Mouse (Mus musculus): ENCODE measurements around the gene Dimt1.
"Not testable (repeated sequence)": the region's sequence is repeated elsewhere in the genome, so short reads cannot be mapped to it uniquely, and the experiment has no call there.

The Dimt1 gene

DNA sequence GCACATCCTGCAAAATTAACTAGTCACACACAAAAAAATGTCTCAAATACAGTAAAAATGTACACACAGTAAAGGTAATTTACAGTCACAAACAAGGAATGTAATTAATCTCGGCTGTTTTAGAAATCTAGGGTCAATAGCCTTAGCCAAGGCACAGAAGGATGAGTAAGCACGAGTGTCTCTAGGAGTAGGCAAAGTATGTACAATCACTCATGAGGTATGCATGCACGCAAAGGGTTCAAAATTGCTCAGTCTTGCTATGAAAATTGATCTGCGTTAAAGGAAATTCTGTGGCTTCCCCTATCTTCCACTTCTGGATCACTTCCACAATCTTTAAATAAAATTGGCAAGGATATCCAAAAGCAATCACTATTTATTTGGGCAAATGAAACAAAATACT is 14.6 kb downstream of the Dimt1 start:
- no peak for DNase-seq (ENCODE audit: low read depth, low spot score)

DNA sequence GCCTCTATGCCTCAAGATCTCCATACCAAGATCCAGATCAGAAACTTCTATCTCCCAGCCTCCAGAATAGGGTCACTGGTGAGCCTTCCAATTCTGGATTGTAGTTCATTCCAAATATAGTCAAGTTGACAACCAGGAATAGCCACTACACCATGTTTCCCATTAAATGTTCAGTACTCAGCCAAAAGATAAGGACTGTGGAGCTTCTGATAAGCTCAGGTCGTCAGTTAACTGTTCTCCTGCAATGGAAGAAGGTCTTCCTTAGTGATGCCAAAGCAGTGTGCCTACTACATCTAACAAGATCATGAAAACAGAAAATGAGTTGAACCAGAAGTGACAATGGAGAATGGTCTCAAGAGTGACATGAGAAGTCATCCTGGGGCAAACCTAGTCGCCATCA is 50.0 kb downstream of the Dimt1 start:
- no peak for DNase-seq (ENCODE audit: low read depth, low spot score)

DNA sequence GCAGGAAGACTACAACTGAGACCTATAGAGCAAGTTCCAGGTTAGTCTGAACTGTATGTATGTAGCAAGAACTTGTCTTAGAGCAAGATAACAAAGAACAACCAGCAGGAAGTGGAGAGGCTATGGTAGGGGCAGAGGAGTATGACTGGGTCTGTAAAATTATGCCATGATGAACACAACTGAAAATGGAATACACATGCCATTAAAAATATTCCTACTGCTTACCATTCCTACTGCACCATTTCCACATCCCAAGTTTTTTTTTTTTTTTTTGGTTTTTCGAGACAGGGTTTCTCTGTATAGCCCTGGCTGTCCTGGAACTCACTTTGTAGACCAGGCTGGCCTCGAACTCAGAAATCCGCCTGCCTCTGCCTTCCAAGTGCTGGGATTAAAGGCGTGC is 50.6 kb downstream of the Dimt1 start:
- DNase-seq (ENCODE audit: low read depth, low spot score): not testable (repeated sequence)

- DNase-seq (ENCODE audit: low read depth, low spot score): no peak
Measured at GRCm38 (mm10) chr13:106998026-106998425, 51.1 kb downstream of the Dimt1 start.

- peak; percentile 74 for DNase-seq (ENCODE audit: low read depth, low spot score)
Measured at GRCm38 (mm10) chr13:106998671-106999070, 51.7 kb downstream of the Dimt1 start.

DNA sequence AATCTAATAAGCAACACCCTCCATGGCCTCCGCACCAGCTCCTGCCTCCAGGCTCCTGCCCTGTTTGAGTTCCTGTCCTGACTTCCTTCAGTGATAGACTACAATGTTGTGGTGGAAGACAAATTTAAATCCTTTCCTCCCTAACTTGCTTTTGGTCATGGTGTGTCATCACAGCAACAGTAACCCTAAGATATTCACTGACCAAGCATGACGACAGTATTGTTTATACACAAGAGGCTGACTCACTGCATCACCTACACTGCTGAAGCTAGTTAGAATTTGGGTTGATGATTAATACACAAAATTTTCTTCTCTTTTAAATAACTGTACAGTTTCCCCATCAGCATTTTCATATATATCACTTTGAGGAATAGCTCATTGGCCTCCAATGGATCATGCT is 56.3 kb downstream of the Dimt1 start:
- no peak for DNase-seq (ENCODE audit: low read depth, low spot score)

GRCm38 (mm10) chr13:107008174-107008573 is 61.2 kb downstream of the Dimt1 start:
- no peak for DNase-seq (ENCODE audit: low read depth, low spot score)
